Mouse (Mus musculus) ES-E14 (cell line): Measurements from ENCODE around the gene Foxn4.

Experiments
- CHD2 ChIP-seq: IDR thresholded peaks from 2 replicates; pipeline ENCODE4 v1.6.1; 2014; ENCODE audit warnings: mild to moderate bottlenecking, low read depth, low read length, inconsistent platforms
- HCFC1 ChIP-seq: IDR thresholded peaks from 2 replicates; pipeline ENCODE4 v1.6.1; 2012; ENCODE audit warnings: low read length, inconsistent platforms, borderline replicate concordance; ENCODE audit not compliant: insufficient read depth
- ZC3H11A ChIP-seq: IDR thresholded peaks from 2 replicates; pipeline ENCODE4 v1.6.1; 2012; ENCODE audit warnings: low read depth, mild to moderate bottlenecking, inconsistent platforms, low read length, borderline replicate concordance
- ZNF384 ChIP-seq: IDR thresholded peaks from 2 replicates; pipeline ENCODE4 v1.6.1; 2012; ENCODE audit warnings: low read depth, low read length, inconsistent platforms

DNA sequence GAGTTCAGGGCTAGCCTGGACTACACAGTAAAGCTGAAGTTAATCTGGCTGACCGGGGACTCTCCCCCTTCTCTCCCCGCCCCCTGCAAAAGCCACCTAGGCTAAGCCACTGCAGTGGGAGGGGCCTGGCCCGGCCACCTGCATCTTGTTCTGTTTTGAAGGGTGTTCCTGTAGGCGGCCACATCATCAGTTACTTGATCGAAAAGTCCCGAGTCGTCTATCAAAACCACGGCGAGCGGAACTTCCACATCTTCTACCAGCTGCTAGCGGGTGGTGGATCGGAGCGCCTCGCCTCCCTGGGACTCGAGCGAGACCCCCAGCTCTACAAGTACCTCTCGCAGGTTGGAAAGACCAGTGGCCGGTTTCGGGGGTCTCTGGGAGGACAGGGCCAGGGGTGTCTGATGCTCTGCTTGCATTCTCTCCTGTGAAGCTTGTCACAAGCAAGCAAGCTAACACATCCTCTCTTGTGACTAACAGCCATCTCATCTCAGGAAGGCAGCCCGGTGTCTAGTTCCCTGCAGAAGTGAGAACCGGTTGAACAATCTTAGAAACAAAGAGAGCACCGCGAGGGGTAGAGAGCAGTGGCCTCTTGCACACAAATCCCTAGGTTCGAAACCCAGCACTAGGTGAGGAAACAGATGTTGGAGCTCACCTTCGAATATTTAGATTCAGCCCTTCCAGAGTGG lies 49.6 kb upstream of the Foxn4 start:
- TF ChIP-seq ZNF384 (no peak), ZC3H11A (no peak), HCFC1 (no peak), CHD2 (no peak)
